Mouse (Mus musculus): ENCODE measurements around the gene Galp. TPM values are rescaled to one million over a fixed set of nuclear protein-coding genes. Genes with fewer than 3 reads are reported as not detected.
"Not testable (repeated sequence)": the region's sequence is repeated elsewhere in the genome, so short reads cannot be mapped to it uniquely, and the experiment has no call there.

Galp gene
- total and polyA plus RNA-seq, 2 experiments from 2014 or later = not detected

DNA sequence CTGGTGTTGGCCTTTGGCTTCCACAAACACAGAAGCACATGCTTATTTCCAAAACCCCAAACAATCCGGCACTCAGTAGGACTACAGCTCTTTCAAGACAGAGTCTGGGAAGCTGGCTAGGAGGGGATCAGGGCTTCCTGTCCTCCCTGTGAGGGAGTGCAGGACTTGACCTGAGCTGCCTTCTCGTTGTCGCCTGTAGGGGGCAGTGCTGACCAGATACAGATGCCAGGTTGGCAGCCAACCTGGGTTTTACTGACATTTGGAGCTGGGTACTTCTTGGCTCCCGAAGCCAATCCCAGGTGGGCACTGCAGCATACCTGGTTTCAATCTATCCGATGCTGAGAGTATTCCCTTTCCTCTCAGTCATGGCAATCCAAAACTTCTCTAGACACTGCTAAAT, 16.3 kb downstream of the Galp start:
- Histone ChIP-seq H3K9me3 (ENCODE audit: low read length) (no peaks in the 10 kb centered on the region), H3K36me3 (ENCODE audit: insufficient read depth, low read length) (no peaks in the 10 kb centered on the region), H3K4me2 (ENCODE audit: low read depth, low read length) (no peak overlapping the region), H3K4me3 (ENCODE audit: low read length) (no peak overlapping the region), H3K9ac (replicated peaks; ENCODE audit: low read length) (no peak overlapping the region), H3K27ac (no peak overlapping the region), H3K27me3 (ENCODE audit: insufficient read depth, low read length) (no peaks in the 10 kb centered on the region), H3K4me1 (ENCODE audit: insufficient read depth, low read length) (no peaks in the 10 kb centered on the region)
- DNase-seq (ENCODE audit: low spot score) = no peak
- WGBS = 51% methylated on average over 5 of the region's 5 CpGs
- peak; percentile 42 for TF ChIP-seq CTCF (IDR thresholded peaks at IDR 0.05; ENCODE audit: low read depth)
- ATAC-seq = no peak

GRCm38 (mm10) chr7:6214691-6215090, 17.8 kb downstream of the Galp start:
- not testable (repeated sequence) for H3K9me3 ChIP-seq (ENCODE audit: low read length); H3K27me3 ChIP-seq (ENCODE audit: insufficient read depth, low read length); ATAC-seq; H3K27ac ChIP-seq; DNase-seq (ENCODE audit: low spot score); H3K4me1 ChIP-seq (ENCODE audit: insufficient read depth, low read length); H3K9ac ChIP-seq (replicated peaks; ENCODE audit: low read length); H3K4me3 ChIP-seq (ENCODE audit: low read length); H3K4me2 ChIP-seq (ENCODE audit: low read depth, low read length); H3K36me3 ChIP-seq (ENCODE audit: insufficient read depth, low read length)
- 84% methylated on average over 4 of the region's 4 CpGs for WGBS

DNA sequence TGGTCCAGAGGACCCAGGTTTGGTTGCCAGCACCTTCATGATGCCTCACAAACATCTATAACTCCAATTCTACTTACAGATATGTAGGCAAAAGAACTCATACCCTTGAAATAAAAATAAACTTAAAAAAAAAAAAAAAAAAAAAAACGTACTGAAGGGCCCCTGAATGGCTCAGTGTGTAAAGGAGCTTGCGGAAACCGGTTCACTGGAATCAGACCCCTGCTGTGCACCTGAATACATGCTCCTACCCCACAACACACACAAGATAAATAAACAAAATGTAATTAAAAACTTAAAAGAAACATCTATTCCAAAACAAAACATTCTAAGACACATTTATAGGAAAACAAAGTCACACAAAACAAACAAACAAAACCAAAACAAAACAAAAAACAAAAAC, 23.3 kb downstream of the Galp start:
- 38% methylated on average over 3 of the region's 3 CpGs for WGBS
- DNase-seq (ENCODE audit: low spot score) (no peak), ATAC-seq (no peak)
- no peaks in the 10 kb centered on the region for H3K36me3 ChIP-seq (ENCODE audit: insufficient read depth, low read length)
- H3K27ac ChIP-seq = no peak overlapping the region
- no peaks in the 10 kb centered on the region for H3K4me1 ChIP-seq (ENCODE audit: insufficient read depth, low read length)
- no peaks in the 10 kb centered on the region for H3K9me3 ChIP-seq (ENCODE audit: low read length)
- no peaks in the 10 kb centered on the region for H3K27me3 ChIP-seq (ENCODE audit: insufficient read depth, low read length)
- no peak for TF ChIP-seq CTCF (IDR thresholded peaks at IDR 0.05; ENCODE audit: low read depth)
- H3K9ac ChIP-seq (replicated peaks; ENCODE audit: low read length) = no peak overlapping the region
- H3K4me3 ChIP-seq (ENCODE audit: low read length) = no peak overlapping the region
- H3K4me2 ChIP-seq (ENCODE audit: low read depth, low read length) = no peak overlapping the region

- 93% methylated on average over 12 of the region's 12 CpGs for WGBS
- no peaks in the 10 kb centered on the region for H3K9me3 ChIP-seq (ENCODE audit: low read length)
Observed at GRCm38 (mm10) chr7:6221978-6222377, 25.1 kb downstream of the Galp start, which contains the start of gene Zscan5b. Zscan5b (plus strand) TSS chr7:6222278.

DNA sequence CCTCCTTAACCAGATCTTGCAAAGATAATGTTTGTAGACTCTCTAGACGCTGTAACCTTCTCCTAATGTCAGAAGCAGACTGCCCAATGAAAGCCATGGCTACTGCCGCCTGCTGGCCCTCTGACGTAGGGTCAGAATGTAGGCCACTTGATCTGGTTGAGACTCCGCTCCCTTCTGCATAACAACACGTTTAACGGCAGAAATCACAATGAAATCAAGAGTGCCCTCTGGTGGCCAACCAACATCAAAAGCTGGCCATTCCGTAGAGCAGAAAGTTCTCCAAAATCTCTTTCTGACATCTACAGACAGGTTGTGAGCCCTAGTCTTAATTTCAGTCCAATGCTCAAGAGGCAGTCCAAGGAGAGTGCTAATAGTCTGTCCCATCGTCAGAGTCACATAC, 31.6 kb downstream of the Galp start:
- H3K9me3 ChIP-seq (ENCODE audit: low read length); H3K4me1 ChIP-seq (ENCODE audit: insufficient read depth, low read length); ATAC-seq; H3K9ac ChIP-seq (replicated peaks; ENCODE audit: low read length); H3K4me3 ChIP-seq (ENCODE audit: low read length); H3K36me3 ChIP-seq (ENCODE audit: insufficient read depth, low read length); H3K27me3 ChIP-seq (ENCODE audit: insufficient read depth, low read length); H3K4me2 ChIP-seq (ENCODE audit: low read depth, low read length); H3K27ac ChIP-seq: not testable (repeated sequence)
- WGBS = 62% methylated on average over 8 of the region's 8 CpGs
- peak; percentile 30 for TF ChIP-seq CTCF (IDR thresholded peaks at IDR 0.05; ENCODE audit: low read depth)
- DNase-seq (ENCODE audit: low spot score) = peak; percentile 11

More at GRCm38 (mm10) chr7:6221978-6222377, 25.1 kb downstream of the Galp start, which contains the start of gene Zscan5b:
- Histone ChIP-seq H3K27ac (no peak within 1 kb of the TSS), H3K27me3 (ENCODE audit: insufficient read depth, low read length) (no peaks in the 10 kb centered on the region), H3K36me3 (ENCODE audit: insufficient read depth, low read length) (no peaks in the 10 kb centered on the region), H3K4me3 (ENCODE audit: low read length) (no peak within 1 kb of the TSS), H3K9ac (replicated peaks; ENCODE audit: low read length) (no peak within 1 kb of the TSS), H3K4me2 (ENCODE audit: low read depth, low read length) (no peak within 1 kb of the TSS), H3K4me1 (ENCODE audit: insufficient read depth, low read length) (no peaks in the 10 kb centered on the region)
- DNase-seq (ENCODE audit: low spot score) = no peak
- no peak for ATAC-seq
- no peak for TF ChIP-seq CTCF (IDR thresholded peaks at IDR 0.05; ENCODE audit: low read depth)

GRCm38 (mm10) chr7:6239787-6240186, 42.9 kb downstream of the Galp start:
- no peak overlapping the region for H3K9ac ChIP-seq (replicated peaks; ENCODE audit: low read length)
- no peaks in the 10 kb centered on the region for H3K36me3 ChIP-seq (ENCODE audit: insufficient read depth, low read length)
- H3K4me1 ChIP-seq (ENCODE audit: insufficient read depth, low read length) = no peaks in the 10 kb centered on the region
- no peak overlapping the region for H3K27ac ChIP-seq
- no peaks in the 10 kb centered on the region for H3K27me3 ChIP-seq (ENCODE audit: insufficient read depth, low read length)
- ATAC-seq = no peak
- H3K4me3 ChIP-seq (ENCODE audit: low read length) = no peak overlapping the region
- H3K9me3 ChIP-seq (ENCODE audit: low read length) = no peaks in the 10 kb centered on the region
- TF ChIP-seq CTCF (IDR thresholded peaks at IDR 0.05; ENCODE audit: low read depth) = no peak
- DNase-seq (ENCODE audit: low spot score) = no peak
- no peak overlapping the region for H3K4me2 ChIP-seq (ENCODE audit: low read depth, low read length)
- 55% methylated on average over 11 of the region's 11 CpGs for WGBS

- H3K9ac ChIP-seq (replicated peaks; ENCODE audit: low read length); H3K27me3 ChIP-seq (ENCODE audit: insufficient read depth, low read length); H3K9me3 ChIP-seq (ENCODE audit: low read length); H3K27ac ChIP-seq; H3K4me2 ChIP-seq (ENCODE audit: low read depth, low read length); H3K36me3 ChIP-seq (ENCODE audit: insufficient read depth, low read length); H3K4me1 ChIP-seq (ENCODE audit: insufficient read depth, low read length); H3K4me3 ChIP-seq (ENCODE audit: low read length); ATAC-seq: not testable (repeated sequence)
- WGBS = 14% methylated on average over 1 of the region's 1 CpGs
- DNase-seq (ENCODE audit: low spot score) = peak; percentile 44
- TF ChIP-seq CTCF (IDR thresholded peaks at IDR 0.05; ENCODE audit: low read depth) = peak; percentile 66
Observed at GRCm38 (mm10) chr7:6240841-6241425, 44.0 kb downstream of the Galp start.
